Mouse (Mus musculus) cerebellum, adult 9-10 months (tissue): Measurements from ENCODE around the gene Cadm1.

Experiments used
- DNase-seq: peaks from one replicate; pipeline ENCODE4 v3.0.0; 2022

Gene Cadm1

DNA sequence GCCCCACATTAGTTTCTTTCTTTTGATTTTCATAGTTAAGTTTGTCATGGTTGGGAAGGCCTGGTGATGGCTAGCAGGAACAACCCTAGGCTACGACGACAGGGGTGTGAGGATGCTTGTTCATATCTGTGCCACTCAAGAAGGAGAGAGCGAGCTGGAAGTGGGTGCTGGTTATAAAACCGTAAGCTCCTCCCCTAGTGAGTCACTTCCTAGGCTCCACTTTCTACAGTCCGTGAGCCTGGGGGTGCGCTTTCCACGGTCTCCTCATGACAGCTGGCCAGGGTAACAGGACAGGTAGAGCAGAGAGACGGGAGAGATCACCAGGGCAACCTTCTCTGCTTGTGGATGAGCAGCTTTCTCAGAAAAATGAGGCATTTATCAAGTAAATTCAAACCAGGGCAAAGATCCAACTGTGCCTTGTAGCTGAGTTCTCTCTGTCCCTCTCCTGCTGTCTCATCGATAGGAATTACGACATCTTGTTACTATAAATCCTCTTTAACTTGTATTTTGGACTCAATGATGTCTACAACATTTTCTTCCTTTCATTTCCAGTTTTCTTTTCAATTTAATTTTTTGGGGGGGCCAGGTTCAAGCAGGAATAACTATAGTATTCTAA is 23.1 kb downstream of the Cadm1 start:
- DNase-seq = no peak

DNA sequence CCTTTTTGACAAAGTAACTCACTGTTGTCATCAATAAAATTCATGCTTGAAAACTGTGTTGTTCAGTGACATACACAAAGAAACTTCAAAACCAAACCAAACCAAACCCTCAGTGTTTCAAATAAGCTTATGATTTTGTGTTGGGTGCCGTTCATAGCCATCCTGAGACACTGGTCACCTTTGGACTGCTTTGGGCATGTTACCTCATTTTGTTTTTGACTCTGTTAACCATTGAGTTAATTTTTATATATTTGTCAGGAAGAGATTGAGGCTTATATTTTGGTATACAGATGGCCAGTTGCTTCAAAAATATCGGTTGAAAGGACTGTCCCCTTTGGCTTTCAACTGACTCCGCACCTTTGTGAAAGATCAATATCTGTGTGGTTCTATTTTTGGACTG is 30.8 kb downstream of the Cadm1 start:
- DNase-seq = no peak

DNA sequence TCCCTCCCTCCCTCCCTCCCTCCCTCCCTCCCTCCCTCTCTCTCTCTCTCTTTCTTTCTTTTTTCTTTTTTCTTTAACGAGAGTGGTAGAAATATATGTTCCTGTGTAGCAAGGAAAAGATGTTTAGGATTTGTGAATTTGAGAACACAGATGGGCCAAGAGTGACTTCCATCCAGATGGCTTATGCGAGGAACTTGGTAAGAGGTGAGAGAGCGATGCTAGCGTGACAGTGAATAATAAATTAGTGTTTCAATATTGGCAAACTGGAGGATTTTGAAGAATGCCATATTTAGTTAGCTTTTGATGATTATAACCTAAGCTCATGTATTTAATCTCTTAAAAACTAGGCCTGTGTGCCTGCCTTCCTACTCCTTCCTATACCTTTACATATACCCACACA is 31.6 kb downstream of the Cadm1 start:
- no peak for DNase-seq

DNA sequence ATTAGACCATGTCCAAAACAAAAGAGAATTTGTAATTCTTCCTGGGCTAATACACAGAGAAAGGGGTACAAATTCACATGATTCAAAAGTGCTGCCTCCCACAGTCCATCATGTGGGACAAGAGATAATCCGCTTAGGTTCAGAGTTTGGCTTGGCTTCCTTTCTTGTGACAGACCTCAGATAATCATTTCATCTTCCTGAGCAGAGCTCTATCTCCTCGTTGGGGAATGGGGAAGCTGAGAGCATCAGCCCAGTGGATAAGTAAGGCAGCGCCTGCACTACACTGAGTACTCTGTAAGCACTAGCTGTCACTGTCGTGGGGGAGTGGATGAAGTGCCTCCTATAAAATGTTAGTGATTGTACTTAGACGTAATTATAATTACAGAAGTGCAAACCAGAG is 35.1 kb downstream of the Cadm1 start:
- DNase-seq = no peak

DNA sequence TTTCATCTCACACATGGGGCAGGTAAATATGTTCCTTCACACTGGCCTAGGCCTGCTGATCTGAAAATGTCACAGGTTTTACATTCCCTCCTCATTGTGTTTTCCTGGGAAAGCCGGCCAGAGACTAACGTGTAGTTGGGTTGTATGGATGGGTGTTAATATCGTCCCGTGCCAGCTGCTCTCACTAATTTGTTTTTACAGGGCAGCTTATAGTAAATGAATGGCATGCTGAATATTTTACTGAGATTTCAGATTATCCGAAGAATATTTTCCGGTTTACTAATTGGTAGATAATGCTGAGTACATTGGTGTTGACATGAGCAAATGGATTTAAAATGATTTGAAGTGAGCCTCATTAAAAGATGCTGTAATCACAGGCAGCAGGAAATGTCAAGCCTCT is 37.9 kb downstream of the Cadm1 start:
- DNase-seq = no peak

DNA sequence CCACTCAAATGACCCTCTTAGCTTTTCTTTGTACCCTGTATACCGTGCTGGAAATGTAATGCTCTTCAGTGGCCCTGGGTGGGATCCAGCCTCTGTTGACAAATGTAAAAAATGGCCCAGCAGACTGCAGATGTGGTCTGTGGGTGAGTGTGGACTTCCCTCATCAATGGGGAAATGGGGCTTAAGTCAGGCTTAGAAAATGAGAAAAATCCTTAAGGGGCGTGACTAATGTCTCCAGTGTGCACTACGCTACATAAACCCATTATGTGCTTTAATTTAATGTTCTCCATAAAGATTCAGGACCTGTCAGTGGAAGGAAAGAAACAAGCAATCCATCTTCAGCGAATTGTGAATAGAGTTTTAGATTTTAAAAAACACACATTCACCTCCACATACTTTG is 40.2 kb downstream of the Cadm1 start:
- no peak for DNase-seq

DNA sequence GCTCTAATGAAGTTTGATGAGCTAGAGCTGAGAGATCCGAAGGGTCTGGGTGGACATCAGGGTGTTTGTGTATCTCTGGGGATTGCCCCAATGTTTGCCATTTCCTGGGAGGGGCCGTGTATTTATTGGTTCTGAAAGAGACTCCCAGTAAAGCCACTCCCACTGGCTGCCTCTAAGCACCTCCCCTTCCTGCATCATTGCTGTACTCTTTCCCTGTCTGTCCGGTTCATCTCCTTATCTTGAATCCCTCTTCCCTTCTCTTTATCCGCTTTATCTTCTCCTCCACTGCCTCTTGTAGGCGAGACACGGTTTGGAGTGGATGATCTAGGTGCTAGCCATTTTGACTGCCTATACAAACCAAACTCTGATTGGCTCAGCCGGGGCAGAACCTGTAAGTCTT is 41.5 kb downstream of the Cadm1 start:
- no peak for DNase-seq

DNA sequence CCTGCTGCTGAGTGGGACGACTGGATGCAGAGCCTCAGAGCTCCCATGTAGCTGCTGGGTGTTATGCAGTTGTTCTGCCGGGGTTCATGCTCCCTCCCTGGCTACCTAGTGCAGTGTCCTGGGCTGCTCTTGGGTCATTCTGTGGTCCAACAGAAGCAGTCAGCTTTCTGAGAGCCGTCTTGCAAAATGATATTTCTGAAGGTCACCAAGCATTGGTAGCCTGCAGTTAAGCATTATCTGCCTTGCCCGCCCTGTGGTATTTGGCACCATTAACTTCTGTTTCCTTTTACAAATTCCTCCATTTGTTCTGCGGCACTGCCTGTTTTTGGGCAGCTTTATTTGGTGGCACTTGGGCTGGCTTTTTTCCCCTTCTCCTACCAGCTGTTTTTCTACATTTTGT is 42.2 kb downstream of the Cadm1 start:
- DNase-seq = no peak

DNA sequence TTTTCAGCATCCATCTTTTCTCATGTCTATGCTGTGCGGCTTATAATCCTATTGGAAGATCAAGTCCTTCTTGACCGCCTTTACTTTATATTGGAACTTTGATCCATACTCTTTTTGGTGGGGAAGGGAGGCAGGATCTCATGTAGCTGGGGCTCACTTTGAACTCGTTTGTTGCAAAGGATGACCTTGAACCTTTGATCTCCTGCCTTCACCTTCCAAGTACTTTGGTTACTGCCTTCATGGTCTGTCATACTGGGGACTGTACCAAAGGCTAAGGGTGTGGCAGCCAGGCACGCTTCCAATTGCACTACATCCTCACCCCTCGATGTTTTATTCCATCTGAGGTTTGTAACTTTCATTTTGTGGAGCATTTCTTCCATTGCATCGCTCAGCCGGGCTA is 43.5 kb downstream of the Cadm1 start:
- no peak for DNase-seq

DNA sequence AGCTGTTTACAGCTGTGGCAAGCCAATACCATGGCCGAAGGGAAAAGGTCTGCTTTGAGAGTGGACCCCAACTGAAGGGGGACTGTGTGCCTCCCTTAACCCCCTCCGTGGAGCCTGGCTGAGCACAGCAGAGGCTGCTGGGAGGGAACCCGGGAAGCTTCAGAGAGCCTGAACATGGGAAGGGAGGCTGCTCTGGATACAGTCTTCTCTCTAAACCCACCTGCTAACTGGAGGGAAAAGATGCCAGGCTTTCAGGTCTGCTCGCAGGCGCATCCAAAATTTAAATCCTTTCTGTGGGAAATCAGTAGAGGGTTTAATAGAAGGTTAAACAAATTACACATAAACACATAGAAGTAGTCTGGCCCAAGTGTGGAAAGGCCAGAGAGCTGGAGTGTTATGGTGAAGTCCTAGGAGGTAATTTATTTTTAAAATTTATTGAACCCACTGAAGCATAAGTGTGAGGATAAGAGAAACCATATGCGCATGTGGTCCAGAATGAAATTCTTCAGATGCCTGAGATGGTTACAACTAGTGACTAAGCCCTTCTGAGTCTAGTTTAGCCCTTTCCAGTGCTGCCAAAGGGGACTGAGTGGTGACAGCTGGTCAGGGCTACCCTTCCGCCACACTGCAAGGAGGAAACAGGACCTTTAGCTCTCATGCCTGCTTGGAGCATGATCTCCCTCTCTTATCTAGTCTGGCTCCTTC is 44.9 kb downstream of the Cadm1 start:
- DNase-seq = peak; percentile 50

DNA sequence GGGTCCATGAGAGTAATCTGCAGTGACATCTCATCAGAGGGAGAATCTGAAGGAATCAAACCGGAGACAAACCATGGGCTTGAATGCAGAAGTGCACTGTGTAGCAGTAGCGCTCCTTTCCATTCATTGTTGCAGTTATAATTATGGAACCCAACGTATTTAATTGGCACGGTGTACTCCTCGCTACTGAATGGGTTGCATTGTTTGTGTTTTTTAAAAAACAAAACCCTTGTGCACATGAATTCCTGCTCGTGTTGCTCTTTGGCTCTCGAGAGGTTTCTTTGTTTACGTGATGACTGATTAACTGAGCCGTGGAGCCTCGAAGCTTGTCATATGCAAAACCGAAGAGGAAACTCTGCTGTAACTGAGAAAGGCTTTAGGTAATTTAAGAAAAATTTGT is 45.8 kb downstream of the Cadm1 start:
- no peak for DNase-seq

DNA sequence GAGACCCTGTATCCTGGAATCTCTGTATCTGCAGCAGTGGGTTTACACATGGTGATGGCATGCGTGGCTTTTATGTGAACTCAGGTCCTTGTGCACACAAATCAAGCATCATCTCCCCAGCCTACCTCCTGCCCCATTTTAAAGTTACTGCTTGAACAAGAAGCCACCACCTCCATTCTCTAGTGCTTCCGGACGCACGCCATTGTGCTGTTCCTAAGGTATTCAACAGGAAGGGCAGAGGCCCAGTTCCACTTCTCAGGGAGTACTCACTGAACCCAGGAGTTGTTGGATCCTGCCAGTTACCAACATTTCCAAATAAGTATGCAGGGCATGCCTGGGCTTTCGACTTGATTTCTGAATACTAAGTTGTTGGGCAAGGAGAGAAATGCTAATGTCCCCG is 49.5 kb downstream of the Cadm1 start:
- DNase-seq = no peak

DNA sequence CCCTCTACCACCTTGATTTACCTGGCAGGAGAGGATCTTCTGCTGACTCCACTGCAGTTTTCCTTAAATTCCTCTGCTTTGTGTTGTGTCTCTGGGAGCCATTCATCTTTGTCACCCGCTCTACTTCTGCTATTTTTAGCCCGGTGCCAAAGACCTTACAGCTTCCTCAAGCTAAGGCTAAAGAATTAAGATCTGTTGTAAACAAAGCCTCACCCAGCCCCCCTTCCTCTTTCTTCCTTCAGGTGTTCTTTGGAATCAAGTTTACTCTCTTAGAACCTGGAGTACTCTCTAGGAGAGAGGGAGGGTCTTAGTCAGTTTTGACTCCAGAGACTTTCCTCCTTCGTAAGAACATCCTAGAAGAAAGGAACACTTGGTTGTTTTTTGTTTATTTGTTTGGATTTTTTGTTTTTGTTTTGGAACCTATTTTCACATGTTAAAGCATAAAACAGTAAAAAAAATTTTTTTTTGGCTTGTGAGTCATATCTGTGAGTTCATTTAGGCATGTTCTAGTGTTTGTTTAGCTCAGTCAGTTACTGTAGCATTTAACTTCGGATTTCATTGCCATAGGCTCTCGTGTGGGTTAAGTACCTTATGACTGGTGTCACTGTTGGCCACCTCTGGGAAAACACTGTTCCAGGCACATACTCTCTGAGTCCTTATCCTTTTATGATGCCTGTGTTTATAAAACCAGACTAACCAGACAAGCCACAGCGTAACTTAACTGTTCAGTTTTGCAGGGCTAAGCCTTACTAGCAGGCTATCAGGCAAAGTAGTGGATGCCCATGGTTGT is 51.8 kb downstream of the Cadm1 start:
- DNase-seq = no peak

DNA sequence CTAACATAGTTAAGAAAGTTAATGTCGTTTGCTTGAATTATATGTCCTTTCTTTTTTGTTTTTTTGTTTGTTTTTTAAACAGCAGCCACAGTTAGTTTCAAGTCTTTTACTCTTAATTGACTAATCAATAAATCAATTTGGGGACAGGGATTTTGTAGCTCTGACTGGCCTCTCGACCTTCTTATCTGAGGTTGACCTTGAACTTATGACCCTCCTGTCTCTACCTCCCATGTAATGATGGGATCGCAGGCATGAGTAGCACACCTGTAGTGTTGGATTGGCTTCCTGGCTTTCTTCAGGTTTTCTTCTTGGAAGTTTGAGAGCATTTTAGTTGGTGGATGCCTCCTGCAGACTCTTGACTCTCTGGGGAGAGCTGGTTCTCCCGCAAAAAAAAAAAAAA is 53.3 kb downstream of the Cadm1 start:
- DNase-seq = no peak

DNA sequence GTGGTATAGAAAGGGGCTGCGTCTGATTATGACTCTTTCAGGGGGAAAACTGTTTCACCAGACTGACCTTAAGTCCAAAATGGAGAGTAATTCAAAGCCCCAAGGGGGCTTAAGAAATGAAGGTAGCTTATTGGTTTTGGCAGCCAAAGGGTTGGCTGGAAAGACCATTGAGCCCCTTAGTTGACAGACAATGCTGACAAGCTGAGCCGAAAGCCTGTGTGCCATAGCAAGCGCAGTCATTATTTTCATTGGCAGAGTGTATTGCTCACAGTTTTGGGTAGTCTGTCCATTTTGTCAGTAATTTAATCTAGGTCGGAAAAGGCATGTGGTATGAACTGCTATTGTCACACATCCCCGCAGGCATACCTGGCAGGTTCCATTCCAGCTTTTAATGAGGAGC is 56.2 kb downstream of the Cadm1 start:
- DNase-seq = no peak

DNA sequence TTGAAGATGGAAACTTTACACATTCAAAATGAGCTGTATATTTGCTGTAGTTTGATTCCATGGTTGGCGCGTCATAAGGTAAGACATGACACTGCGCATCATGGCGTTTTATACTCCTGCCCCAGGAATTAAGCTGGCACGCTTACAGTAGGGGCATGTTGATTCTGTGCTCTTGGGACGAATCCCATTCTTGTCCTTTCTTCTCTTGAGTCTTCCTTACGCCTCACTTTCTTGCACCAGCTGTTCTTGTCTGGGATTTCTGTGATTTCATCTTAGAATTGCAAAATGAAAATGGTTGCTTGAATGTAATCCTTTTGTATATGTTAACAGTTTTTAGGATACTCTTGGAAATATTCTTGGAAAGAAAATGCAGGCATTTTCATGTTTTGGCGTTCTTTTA is 56.9 kb downstream of the Cadm1 start:
- DNase-seq = no peak

DNA sequence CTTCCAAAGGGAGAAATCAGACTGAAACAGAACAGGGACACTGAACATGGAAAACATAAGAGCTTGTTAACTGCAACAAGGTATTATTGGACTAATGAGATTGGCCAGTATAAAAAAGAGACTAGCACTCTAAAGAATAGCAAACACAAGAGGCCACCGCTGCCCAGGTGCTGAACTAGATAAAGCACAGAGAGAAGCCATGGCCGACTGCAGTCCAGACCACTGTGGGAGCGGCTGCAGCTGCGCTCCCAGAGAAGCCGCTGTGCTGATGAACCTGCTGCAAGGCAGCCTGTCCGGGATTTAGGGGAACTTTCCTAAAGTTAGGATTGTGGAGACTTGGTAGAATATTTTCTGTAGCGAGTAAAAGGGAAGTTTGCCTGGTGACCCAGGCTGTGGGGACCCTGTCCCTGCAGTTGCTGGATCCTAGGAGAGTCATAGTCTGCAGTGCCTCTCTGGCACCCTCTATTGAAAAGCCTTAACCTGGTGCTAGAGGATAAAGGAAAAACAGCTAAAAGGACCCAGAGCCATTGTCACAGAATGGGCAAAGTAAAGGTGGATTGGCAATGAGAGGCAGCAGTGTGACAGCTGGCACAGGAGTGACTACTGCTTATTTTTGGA is 57.7 kb downstream of the Cadm1 start:
- DNase-seq = peak; percentile 35

DNA sequence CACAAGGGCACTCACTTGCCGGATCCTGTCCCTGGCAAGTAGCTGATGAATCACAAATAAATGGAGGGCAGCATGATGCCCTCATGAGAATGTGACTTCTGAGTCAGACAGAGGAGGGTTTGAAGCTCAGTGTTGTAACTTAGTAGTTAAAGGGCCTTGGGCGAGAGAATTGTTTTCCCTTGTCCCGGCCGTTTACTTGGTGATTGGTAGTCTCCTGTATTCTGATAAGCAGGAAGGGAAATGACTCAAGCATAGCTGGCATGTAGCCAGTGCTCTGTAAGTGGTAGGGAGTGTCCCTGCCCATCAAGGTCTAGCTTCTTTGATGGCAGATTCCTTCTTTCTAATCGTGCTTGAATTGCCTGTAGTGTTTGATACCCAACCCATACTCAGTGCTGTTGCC is 59.9 kb downstream of the Cadm1 start:
- no peak for DNase-seq

DNA sequence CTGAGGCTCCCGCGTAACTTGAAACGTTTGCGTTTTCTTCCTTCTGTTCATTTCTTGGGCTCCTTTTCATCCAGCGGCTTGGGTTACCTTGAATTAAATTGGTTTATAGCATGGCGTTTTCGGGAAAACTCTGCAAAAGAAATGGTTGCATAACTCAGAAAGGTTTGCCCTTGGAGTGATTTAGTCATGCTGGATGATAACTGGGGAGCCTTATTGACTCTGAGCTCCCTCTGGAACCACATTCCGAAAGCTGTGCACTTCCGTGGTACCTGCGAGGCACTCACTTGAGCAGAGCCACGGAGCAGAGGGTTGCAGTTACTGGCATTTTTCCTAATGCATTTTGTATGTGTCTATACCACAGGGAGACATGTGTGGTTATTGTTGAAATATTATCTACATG is 71.6 kb downstream of the Cadm1 start:
- DNase-seq = no peak

DNA sequence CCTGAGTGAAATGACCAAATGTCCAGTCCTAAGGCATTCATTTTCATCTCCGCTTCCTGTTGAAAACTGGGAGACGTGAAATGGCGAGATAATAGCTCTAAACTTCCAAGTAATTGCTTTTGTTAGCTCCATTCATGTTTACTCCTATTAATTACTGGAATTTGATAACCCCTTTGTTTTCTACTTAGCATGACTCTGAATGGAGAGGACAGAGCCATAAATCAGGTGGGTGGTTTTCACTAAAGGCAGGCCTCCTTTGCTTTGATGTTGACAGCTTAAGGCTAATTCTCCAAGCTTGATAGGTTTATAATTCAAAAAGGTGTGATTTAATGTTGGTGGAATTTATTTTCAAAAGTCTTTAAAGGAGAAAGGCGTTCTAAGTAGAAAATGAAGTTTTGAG is 74.0 kb downstream of the Cadm1 start:
- no peak for DNase-seq

DNA sequence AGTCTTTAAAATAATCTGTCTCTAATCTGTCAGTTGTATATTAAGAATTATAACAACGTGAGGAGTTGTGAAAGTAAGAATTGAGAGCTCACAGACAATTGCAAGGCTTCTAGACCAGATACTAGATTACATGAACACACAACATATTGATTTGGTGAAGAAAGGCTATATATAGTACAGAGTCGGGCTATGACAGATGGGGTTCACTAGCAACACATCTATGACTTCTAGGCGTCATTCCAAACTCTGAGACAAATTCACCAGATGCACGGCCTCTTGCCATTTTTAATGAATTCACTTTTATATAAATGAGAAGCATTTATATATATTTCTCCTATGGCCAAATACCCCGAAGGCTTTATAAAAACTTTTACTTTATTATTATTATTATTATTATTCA is 75.7 kb downstream of the Cadm1 start:
- peak; percentile 36 for DNase-seq

DNA sequence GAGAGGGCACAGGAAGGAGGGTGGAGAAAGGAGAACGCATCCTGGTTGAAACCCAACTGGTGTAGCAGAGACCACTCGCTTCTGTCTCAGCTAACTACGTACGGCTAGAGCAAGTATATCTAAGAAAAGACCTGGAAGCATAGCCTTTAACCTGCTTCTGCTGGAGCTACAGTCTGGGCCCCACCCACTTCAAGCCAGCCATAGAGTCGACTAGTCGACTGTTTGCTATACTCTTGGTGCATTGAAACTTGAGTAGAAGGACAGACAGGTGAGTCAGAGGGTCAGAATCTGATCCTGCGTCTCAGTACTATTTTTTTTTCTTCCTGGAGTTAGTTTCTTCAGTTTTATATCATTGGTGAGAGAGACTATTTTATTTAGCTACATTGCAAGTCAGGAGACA is 78.5 kb downstream of the Cadm1 start:
- no peak for DNase-seq

DNA sequence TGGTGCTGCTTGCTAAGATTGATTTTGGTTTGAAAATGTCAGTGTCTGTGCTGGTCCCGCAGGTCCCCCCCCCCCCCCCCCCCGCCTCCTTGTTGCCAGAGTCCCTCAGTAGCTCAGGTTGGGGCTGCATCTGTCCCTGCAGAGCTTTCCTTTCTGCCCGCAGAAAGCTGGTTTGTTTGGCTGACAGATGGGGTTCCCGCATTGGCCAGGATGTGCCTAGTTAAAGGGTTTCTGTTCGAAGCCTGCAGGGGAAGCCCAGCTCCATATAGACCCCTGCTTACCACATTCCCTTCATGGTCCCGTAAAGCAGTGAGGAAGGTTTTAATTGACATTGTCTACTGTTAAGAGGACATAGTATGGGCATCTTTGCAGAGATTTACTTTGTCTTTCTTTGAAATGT is 78.9 kb downstream of the Cadm1 start:
- no peak for DNase-seq

DNA sequence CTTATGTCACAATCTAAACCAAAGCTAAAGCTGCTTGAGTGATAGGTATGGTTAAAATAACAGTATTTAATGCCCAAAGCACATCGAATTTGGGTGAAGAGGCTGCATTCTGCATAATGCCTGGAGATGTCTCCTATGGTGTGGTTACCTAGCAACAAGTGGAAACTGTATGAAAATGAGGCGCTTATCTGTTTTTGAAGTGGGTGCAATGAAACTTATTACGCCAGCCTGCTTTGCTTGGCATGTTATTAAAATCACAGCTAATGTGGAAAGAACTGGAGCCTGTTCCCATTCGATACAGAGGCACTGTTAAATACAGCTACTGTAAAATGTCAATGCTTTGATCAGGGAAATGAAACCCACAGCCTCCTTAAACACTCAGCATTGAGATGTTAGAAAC is 79.5 kb downstream of the Cadm1 start:
- DNase-seq = no peak
